Mouse (Mus musculus): ENCODE data around the gene Ppp1r21. TPM values are rescaled to one million over a fixed set of nuclear protein-coding genes. Genes with fewer than 3 reads are reported as not detected.

Ppp1r21 gene
- polyA plus RNA-seq, 1 experiment from 2014 or later, result 47.8 TPM

DNA sequence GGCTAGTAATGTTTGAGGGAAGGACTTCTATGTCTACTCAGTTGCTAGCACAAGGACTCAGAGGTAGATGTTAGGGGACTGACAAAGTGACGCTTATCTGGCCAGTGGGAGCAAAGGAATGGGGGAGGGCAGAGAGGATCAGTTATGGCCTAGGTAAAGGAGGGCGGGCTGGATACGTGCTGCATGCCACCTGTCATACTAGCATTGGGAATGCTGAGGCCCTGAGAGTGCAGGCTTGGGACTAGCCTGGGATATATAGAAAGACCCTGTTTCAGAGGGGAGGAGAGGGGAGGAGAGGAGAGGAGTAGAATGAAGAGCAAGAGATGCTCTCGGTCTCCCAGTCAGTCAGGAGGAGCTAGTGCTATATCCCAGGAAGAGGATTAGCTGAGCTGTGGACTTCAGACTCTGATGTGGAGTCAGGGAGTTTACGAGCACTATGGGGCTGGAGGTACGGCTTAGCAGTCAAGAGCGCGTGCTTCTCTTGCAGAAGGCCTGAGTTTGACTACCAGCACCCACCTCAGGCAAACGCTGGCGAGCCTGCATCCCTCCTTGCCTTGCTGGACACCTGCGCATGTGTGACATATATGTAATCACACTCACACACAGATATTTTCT lies 23.7 kb downstream of the Ppp1r21 start:
- H3K36me3 ChIP-seq (replicated peaks; ENCODE audit: control insufficient read depth, insufficient read depth), result peaks cover 59% of the 10 kb centered on the region
- no peak for ATAC-seq (ENCODE audit: low FRiP score)
- 91% methylated on average over 11 of the region's 11 CpGs for WGBS

DNA sequence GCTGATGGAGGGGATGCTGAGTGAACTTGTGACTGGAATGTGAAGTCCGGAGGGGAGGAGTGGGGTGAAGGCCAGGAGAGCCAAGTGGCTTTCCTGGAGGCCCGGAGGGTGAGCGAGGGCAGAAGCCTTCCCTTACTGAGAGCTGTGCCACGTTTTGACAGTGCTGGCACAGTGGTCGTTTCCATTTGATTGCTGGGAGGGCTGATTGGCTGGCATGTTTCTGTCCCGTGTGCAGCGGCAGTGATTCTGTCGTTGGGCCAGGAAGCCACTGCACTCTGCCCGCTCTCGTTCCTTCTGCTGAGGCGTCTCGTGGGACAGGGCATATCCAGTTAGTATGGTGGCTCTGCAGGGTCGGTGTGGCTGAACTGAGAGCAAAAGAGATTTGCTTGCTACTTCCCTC lies 26.3 kb downstream of the Ppp1r21 start:
- no peak for DNase-seq (ENCODE audit: low spot score)
- no peaks in the 10 kb centered on the region for H3K9me3 ChIP-seq (ENCODE audit: control insufficient read depth, low read length)
- peaks cover 54% of the 10 kb centered on the region for H3K36me3 ChIP-seq (replicated peaks; ENCODE audit: control insufficient read depth, insufficient read depth)
- no peak overlapping the region for H3K27ac ChIP-seq
- no peaks in the 10 kb centered on the region for H3K27me3 ChIP-seq (ENCODE audit: control insufficient read depth, insufficient read depth, low read length)
- no peaks in the 10 kb centered on the region for H3K4me1 ChIP-seq (replicated peaks; ENCODE audit: control insufficient read depth, insufficient read depth, low read length)
- 79% methylated on average over 13 of the region's 13 CpGs for WGBS
- ATAC-seq (ENCODE audit: low FRiP score), result no peak
- no peak overlapping the region for H3K4me3 ChIP-seq (replicated peaks; ENCODE audit: low read length)
- H3K9ac ChIP-seq, result no peak overlapping the region
- no peak overlapping the region for H3K4me2 ChIP-seq (replicated peaks)

More for the DNA sequence above, 23.7 kb downstream of the Ppp1r21 start:
- H3K4me3 ChIP-seq (replicated peaks; ENCODE audit: low read length), result no peak overlapping the region
- H3K9me3 ChIP-seq (ENCODE audit: control insufficient read depth, low read length), result no peaks in the 10 kb centered on the region
- H3K4me2 ChIP-seq (replicated peaks), result no peak overlapping the region
- H3K9ac ChIP-seq, result no peak overlapping the region
- H3K4me1 ChIP-seq (replicated peaks; ENCODE audit: control insufficient read depth, insufficient read depth, low read length), result no peaks in the 10 kb centered on the region
- H3K27me3 ChIP-seq (ENCODE audit: control insufficient read depth, insufficient read depth, low read length), result no peaks in the 10 kb centered on the region
- H3K27ac ChIP-seq, result no peak overlapping the region
- no peak for DNase-seq (ENCODE audit: low spot score)

DNA sequence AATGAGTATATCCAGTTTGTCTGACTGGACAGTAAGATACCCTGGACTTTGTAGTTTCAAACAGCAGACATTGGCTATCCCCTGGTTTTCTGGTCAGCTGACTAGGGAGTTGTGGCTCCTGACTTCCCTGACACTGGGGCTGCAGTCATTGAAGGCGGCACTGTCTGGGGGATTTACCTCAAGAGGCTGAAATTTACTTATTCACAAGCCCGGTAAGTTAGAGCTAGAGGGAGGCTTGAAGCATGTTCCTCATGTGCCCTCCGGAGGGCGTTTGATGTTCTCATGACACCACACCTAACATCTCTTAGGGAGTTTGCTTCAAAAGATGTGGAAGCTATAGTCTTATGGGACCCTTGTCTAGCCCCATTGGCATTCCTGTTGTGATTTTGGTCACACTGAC lies 26.8 kb downstream of the Ppp1r21 start:
- no peak overlapping the region for H3K4me2 ChIP-seq (replicated peaks)
- no peak overlapping the region for H3K4me3 ChIP-seq (replicated peaks; ENCODE audit: low read length)
- 84% methylated on average over 4 of the region's 4 CpGs for WGBS
- H3K9me3 ChIP-seq (ENCODE audit: control insufficient read depth, low read length), result no peaks in the 10 kb centered on the region
- ATAC-seq (ENCODE audit: low FRiP score), result no peak
- H3K36me3 ChIP-seq (replicated peaks; ENCODE audit: control insufficient read depth, insufficient read depth), result peaks cover 54% of the 10 kb centered on the region
- H3K4me1 ChIP-seq (replicated peaks; ENCODE audit: control insufficient read depth, insufficient read depth, low read length), result no peaks in the 10 kb centered on the region
- H3K27me3 ChIP-seq (ENCODE audit: control insufficient read depth, insufficient read depth, low read length), result no peaks in the 10 kb centered on the region
- no peak for DNase-seq (ENCODE audit: low spot score)
- no peak overlapping the region for H3K9ac ChIP-seq
- H3K27ac ChIP-seq, result no peak overlapping the region

DNA sequence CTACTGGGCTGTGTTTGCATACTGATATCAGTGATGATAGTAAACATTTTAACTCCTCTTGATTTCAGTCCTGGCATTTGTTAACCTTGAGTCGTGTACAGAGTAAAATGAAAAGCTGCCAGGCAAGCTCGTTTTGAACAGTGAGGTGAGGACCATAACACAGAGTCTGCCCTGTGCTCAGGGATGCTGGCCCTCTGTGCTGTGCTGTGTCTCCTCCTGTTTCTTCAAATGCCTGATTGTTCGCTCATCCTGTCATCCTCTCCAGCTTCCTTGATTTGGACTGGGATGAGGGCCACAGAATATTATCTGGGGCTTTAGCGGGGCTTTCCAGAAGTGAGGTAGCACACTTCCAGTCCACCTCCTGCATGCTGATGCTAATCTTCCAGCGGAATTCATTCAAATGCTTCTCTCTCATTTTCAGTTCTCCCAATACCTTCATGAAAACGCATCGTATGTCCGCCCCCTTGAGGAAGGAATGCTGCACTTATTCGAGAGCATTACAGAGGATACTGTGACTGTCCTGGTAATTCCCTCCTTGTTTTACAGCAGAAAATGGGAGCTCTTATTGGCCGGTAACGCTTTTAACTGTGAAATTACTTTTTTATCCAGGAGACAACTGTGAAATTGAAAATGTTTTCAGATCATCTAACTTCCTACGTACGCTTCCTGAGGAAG lies 28.4 kb downstream of the Ppp1r21 start:
- Histone ChIP-seq H3K9ac (no peak overlapping the region), H3K27me3 (ENCODE audit: control insufficient read depth, insufficient read depth, low read length) (no peaks in the 10 kb centered on the region), H3K9me3 (ENCODE audit: control insufficient read depth, low read length) (no peaks in the 10 kb centered on the region), H3K27ac (peak overlapping the region; percentile 38), H3K4me1 (replicated peaks; ENCODE audit: control insufficient read depth, insufficient read depth, low read length) (no peaks in the 10 kb centered on the region), H3K4me2 (replicated peaks) (no peak overlapping the region), H3K36me3 (replicated peaks; ENCODE audit: control insufficient read depth, insufficient read depth) (peaks cover 62% of the 10 kb centered on the region), H3K4me3 (replicated peaks; ENCODE audit: low read length) (no peak overlapping the region)
- DNase-seq (ENCODE audit: low spot score) (peak; percentile 84), ATAC-seq (ENCODE audit: low FRiP score) (peak; percentile 81; the same call in 1 of the 2 replicates)
- 32% methylated on average over 13 of the region's 13 CpGs for WGBS

DNA sequence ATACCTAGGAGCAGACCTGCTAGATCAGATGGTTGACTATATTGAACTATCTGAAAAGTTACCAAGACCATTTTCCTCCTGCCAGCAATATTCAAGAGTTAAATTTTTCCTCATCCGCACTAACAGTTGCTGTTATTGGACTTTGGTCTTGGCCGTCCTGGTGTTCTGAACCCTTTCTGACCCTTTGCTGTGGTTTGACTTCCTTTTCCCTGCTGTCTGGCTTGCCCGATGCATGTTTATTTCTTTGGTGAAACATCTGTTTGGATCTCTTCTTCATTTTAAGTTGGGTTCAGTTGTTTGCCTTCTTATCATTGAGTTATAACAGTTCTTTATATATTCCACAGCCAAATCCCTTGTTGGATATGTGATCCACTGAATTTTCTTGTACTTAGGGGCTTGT lies 33.7 kb downstream of the Ppp1r21 start:
- Histone ChIP-seq H3K27ac (no peak overlapping the region), H3K9ac (no peak overlapping the region), H3K9me3 (ENCODE audit: control insufficient read depth, low read length) (no peaks in the 10 kb centered on the region), H3K4me1 (replicated peaks; ENCODE audit: control insufficient read depth, insufficient read depth, low read length) (no peaks in the 10 kb centered on the region), H3K27me3 (ENCODE audit: control insufficient read depth, insufficient read depth, low read length) (no peaks in the 10 kb centered on the region), H3K4me3 (replicated peaks; ENCODE audit: low read length) (no peak overlapping the region), H3K36me3 (replicated peaks; ENCODE audit: control insufficient read depth, insufficient read depth) (peaks cover 47% of the 10 kb centered on the region), H3K4me2 (replicated peaks) (no peak overlapping the region)
- ATAC-seq (ENCODE audit: low FRiP score) (no peak), DNase-seq (ENCODE audit: low spot score) (no peak)
- WGBS, result 89% methylated on average over 3 of the region's 3 CpGs

DNA sequence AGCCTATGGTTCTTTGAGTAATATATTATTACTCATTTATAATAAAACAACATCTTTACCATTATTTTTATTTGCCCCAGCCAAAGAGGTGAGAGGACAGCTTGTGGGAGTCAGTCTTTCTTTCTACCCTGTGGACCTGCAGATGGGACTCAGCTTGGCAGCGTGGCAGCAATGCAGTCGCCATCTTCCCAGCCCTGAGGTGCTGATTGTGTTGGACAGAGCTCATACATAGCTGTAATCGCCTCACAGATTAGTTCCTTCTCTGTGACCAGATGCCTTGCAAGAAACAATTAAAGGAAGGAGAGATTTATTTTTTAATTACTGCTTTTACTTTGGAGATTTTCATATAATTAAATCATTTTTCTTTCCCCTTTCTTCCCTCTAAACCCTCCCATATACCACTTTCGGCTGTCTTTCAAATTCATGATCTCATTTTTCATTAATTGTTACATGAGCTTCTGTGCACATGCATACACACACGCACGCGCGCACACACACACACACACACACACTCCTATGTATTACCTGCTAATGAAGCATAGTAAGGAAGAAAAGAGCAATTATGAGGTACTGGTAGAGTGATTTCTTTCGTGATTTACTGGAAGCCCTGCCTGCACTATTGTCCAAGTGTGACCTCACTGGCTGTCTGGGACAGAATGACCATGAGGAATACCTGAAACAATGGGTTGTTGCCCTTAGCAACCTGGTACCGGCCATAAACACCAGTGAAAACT lies 40.1 kb downstream of the Ppp1r21 start:
- no peak overlapping the region for H3K4me3 ChIP-seq (replicated peaks; ENCODE audit: low read length)
- no peak overlapping the region for H3K4me2 ChIP-seq (replicated peaks)
- H3K27ac ChIP-seq, result peak overlapping the region; percentile 56
- no peaks in the 10 kb centered on the region for H3K27me3 ChIP-seq (ENCODE audit: control insufficient read depth, insufficient read depth, low read length)
- peak; percentile 32 for DNase-seq (ENCODE audit: low spot score)
- H3K9ac ChIP-seq, result no peak overlapping the region
- WGBS, result 55% methylated on average over 10 of the region's 10 CpGs
- H3K4me1 ChIP-seq (replicated peaks; ENCODE audit: control insufficient read depth, insufficient read depth, low read length), result 0 out of 2 replicates have a peak, but pooled peaks cover 4% of the 10 kb centered on the region
- ATAC-seq (ENCODE audit: low FRiP score), result peak; percentile 36; the same call in 1 of the 2 replicates
- H3K9me3 ChIP-seq (ENCODE audit: control insufficient read depth, low read length), result no peaks in the 10 kb centered on the region
- peaks cover 78% of the 10 kb centered on the region for H3K36me3 ChIP-seq (replicated peaks; ENCODE audit: control insufficient read depth, insufficient read depth)

DNA sequence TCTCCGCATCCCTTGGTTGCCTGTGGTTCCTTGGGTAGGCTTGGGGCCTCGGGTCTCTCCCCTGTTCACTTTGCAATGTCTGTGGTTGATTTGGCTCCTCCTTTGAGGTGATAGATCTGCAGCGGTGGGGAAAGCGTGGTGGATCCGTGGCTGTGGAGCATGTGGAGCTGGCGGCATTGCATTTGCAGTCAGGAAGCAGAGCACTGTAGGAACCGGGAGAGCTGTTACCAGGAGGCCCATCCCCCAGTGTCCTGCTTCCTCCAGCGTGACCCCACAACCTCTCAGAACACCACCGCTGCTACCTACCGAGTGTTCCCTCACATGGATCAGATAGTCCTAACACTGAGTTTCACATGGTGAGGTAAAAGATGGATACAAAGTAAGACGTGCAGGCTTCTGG lies 40.9 kb downstream of the Ppp1r21 start:
- no peak for ATAC-seq (ENCODE audit: low FRiP score)
- no peak for DNase-seq (ENCODE audit: low spot score)
- no peaks in the 10 kb centered on the region for H3K9me3 ChIP-seq (ENCODE audit: control insufficient read depth, low read length)
- 0 out of 2 replicates have a peak, but pooled peaks cover 4% of the 10 kb centered on the region for H3K4me1 ChIP-seq (replicated peaks; ENCODE audit: control insufficient read depth, insufficient read depth, low read length)
- peaks cover 79% of the 10 kb centered on the region for H3K36me3 ChIP-seq (replicated peaks; ENCODE audit: control insufficient read depth, insufficient read depth)
- no peak overlapping the region for H3K4me2 ChIP-seq (replicated peaks)
- H3K4me3 ChIP-seq (replicated peaks; ENCODE audit: low read length), result no peak overlapping the region
- WGBS, result 80% methylated on average over 11 of the region's 11 CpGs
- H3K27me3 ChIP-seq (ENCODE audit: control insufficient read depth, insufficient read depth, low read length), result no peaks in the 10 kb centered on the region
- H3K27ac ChIP-seq, result peak overlapping the region; percentile 56; the same call in 1 of the 2 replicates
- H3K9ac ChIP-seq, result no peak overlapping the region

DNA sequence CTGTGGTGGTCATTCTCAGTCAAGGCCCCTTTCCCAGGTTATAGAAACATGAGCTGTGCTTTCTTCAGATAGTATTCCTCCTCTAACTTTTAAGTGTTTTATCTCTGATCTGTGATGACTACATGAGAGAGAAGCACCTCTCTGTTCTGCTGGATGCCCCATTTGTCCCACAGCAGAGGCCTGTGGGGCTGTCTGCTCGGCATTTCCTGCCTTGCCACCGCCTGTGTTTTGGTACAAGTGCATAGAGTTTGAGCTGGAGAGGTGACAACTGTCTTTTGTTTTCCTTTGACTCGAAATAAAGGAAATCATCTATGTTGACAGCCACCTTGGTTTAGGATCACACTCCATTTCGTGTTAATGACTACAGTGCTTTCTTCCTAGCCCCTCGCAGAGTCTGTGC lies 44.9 kb downstream of the Ppp1r21 start:
- Histone ChIP-seq H3K9me3 (ENCODE audit: control insufficient read depth, low read length) (no peaks in the 10 kb centered on the region), H3K4me3 (replicated peaks; ENCODE audit: low read length) (no peak overlapping the region), H3K9ac (no peak overlapping the region), H3K27ac (no peak overlapping the region), H3K4me2 (replicated peaks) (no peak overlapping the region), H3K4me1 (replicated peaks; ENCODE audit: control insufficient read depth, insufficient read depth, low read length) (0 out of 2 replicates have a peak, but pooled peaks cover 4% of the 10 kb centered on the region), H3K36me3 (replicated peaks; ENCODE audit: control insufficient read depth, insufficient read depth) (peaks cover 76% of the 10 kb centered on the region), H3K27me3 (ENCODE audit: control insufficient read depth, insufficient read depth, low read length) (no peaks in the 10 kb centered on the region)
- DNase-seq (ENCODE audit: low spot score) (no peak), ATAC-seq (ENCODE audit: low FRiP score) (no peak)
- WGBS, result 77% methylated on average over 5 of the region's 5 CpGs

DNA sequence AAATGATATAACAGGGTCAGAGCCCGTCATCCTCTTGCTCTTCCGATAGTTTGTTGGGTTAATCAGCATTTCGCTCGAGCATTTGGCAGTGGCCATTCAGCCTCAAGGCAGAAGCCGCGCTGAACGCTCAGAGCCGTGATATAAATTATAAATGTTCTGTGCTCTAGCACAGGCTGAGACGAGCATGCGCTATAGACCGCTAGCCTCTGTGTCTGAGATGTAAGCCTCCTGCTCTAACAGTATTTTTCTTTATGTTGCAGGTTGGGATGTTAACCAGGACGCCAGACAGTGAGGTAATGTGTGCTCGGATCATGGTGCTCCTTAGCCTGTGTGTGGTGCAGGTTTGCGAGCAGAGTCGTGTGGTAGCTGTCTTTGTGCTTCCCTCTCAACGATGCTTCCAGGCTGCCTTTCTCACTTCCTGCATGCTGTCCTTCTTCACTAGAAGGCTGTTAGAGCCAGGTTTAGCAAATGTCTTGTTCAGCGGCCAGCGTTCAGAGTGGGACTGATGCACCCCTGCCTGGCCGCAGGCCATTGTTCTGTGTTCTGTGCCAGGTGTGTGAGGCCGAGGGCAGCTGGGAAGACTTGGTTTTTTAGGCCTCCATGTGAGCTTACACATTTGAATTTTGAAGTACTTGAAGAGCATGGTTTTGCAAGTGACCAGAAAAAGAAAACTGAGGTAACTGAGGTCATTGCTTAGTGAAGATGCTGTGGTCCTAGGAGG lies 48.8 kb downstream of the Ppp1r21 start:
- 75% methylated on average over 20 of the region's 20 CpGs for WGBS
- H3K9ac ChIP-seq, result peak overlapping the region; percentile 40; the same call in 1 of the 2 replicates
- no peaks in the 10 kb centered on the region for H3K9me3 ChIP-seq (ENCODE audit: control insufficient read depth, low read length)
- H3K36me3 ChIP-seq (replicated peaks; ENCODE audit: control insufficient read depth, insufficient read depth), result peaks cover 84% of the 10 kb centered on the region
- H3K4me3 ChIP-seq (replicated peaks; ENCODE audit: low read length), result no peak overlapping the region
- H3K27me3 ChIP-seq (ENCODE audit: control insufficient read depth, insufficient read depth, low read length), result no peaks in the 10 kb centered on the region
- ATAC-seq (ENCODE audit: low FRiP score) (peak; percentile 44; the same call in 1 of the 2 replicates), DNase-seq (ENCODE audit: low spot score) (no peak)
- no peaks in the 10 kb centered on the region for H3K4me1 ChIP-seq (replicated peaks; ENCODE audit: control insufficient read depth, insufficient read depth, low read length)
- peak overlapping the region; percentile 76 for H3K27ac ChIP-seq
- no peak overlapping the region for H3K4me2 ChIP-seq (replicated peaks)

All from hindbrain, embryonic 14.5 days (tissue).